Mouse (Mus musculus): ENCODE data around the gene Hlcs. TPM values are rescaled to one million over a fixed set of nuclear protein-coding genes. Genes with fewer than 3 reads are reported as not detected.
A peak's percentile ranks its signal among the peaks of the same experiment; 100 is the strongest.

The Hlcs gene
- polyA plus RNA-seq, 1 experiment: 17.5 TPM

GRCm38 (mm10) chr16:94331886-94332252 is 18.5 kb upstream of the Hlcs start:
- Histone ChIP-seq H3K27me3 (ENCODE audit: control insufficient read depth, insufficient read depth, low read length) (no peaks in the 10 kb centered on the region; the same call in 1 of the 2 replicates), H3K27ac (ENCODE audit: insufficient read depth, low read length) (no peak overlapping the region), H3K4me3 (replicated peaks; ENCODE audit: insufficient read depth, low read depth, low read length) (no peak overlapping the region), H3K4me1 (ENCODE audit: control insufficient read depth, insufficient read depth, low read length) (no peaks in the 10 kb centered on the region)
- DNase-seq: peak; percentile 57 to 76
- TF ChIP-seq POLR2A (IDR thresholded peaks at IDR 0.05; ENCODE audit: borderline replicate concordance, insufficient read depth, low read length): no peak
- TF ChIP-seq CTCF (IDR thresholded peaks at IDR 0.05; ENCODE audit: borderline replicate concordance, insufficient read depth, low read depth, low read length): peak; percentile 95
- WGBS: 71% methylated on average over 5 of the region's 5 CpGs

- TF ChIP-seq CTCF (IDR thresholded peaks at IDR 0.05; ENCODE audit: borderline replicate concordance, insufficient read depth, low read depth, low read length): no peak
- no peak for TF ChIP-seq POLR2A (IDR thresholded peaks at IDR 0.05; ENCODE audit: borderline replicate concordance, insufficient read depth, low read length)
Measured at GRCm38 (mm10) chr16:94331233-94331885, 18.0 kb upstream of the Hlcs start.

GRCm38 (mm10) chr16:94330429-94330828 is 17.1 kb upstream of the Hlcs start:
- TF ChIP-seq CTCF (IDR thresholded peaks at IDR 0.05; ENCODE audit: borderline replicate concordance, insufficient read depth, low read depth, low read length) (no peak), POLR2A (IDR thresholded peaks at IDR 0.05; ENCODE audit: borderline replicate concordance, insufficient read depth, low read length) (no peak)
- no peaks in the 10 kb centered on the region; the same call in 1 of the 2 replicates for H3K27me3 ChIP-seq (ENCODE audit: control insufficient read depth, insufficient read depth, low read length)
- no peaks in the 10 kb centered on the region for H3K4me1 ChIP-seq (ENCODE audit: control insufficient read depth, insufficient read depth, low read length)
- 86% methylated on average over 5 of the region's 5 CpGs for WGBS
- no peak overlapping the region for H3K4me3 ChIP-seq (replicated peaks; ENCODE audit: insufficient read depth, low read depth, low read length)
- DNase-seq: no peak
- H3K27ac ChIP-seq (ENCODE audit: insufficient read depth, low read length): no peak overlapping the region

More at GRCm38 (mm10) chr16:94331233-94331885, 18.0 kb upstream of the Hlcs start:
- H3K4me1 ChIP-seq (ENCODE audit: control insufficient read depth, insufficient read depth, low read length): no peaks in the 10 kb centered on the region
- H3K27me3 ChIP-seq (ENCODE audit: control insufficient read depth, insufficient read depth, low read length): no peaks in the 10 kb centered on the region; the same call in 1 of the 2 replicates
- 95% methylated on average over 9 of the region's 9 CpGs for WGBS
- H3K27ac ChIP-seq (ENCODE audit: insufficient read depth, low read length): no peak overlapping the region
- H3K4me3 ChIP-seq (replicated peaks; ENCODE audit: insufficient read depth, low read depth, low read length): no peak overlapping the region
- no peak for DNase-seq

- no peak for DNase-seq
- Histone ChIP-seq H3K27me3 (ENCODE audit: control insufficient read depth, insufficient read depth, low read length) (no peaks in the 10 kb centered on the region; the same call in 1 of the 2 replicates), H3K4me1 (ENCODE audit: control insufficient read depth, insufficient read depth, low read length) (no peaks in the 10 kb centered on the region), H3K27ac (ENCODE audit: insufficient read depth, low read length) (no peak overlapping the region), H3K4me3 (replicated peaks; ENCODE audit: insufficient read depth, low read depth, low read length) (no peak overlapping the region)
- WGBS: 69% methylated on average over 25 of the region's 25 CpGs
- TF ChIP-seq POLR2A (IDR thresholded peaks at IDR 0.05; ENCODE audit: borderline replicate concordance, insufficient read depth, low read length) (no peak), CTCF (IDR thresholded peaks at IDR 0.05; ENCODE audit: borderline replicate concordance, insufficient read depth, low read depth, low read length) (no peak)
Measured at GRCm38 (mm10) chr16:94328881-94329867, 15.8 kb upstream of the Hlcs start.

GRCm38 (mm10) chr16:94327781-94328711 is 14.7 kb upstream of the Hlcs start, which contains the start of gene Ripply3:
Gene Ripply3, plus strand, starts transcription at chr16:94328420.
- 5% methylated on average over 63 of the region's 63 CpGs for WGBS
- peak in 1 of 2 experiments; percentile 26 for DNase-seq
- Histone ChIP-seq H3K4me3 (replicated peaks; ENCODE audit: insufficient read depth, low read depth, low read length) (peak within 1 kb of the TSS; percentile 58), H3K4me1 (ENCODE audit: control insufficient read depth, insufficient read depth, low read length) (no peaks in the 10 kb centered on the region), H3K27ac (ENCODE audit: insufficient read depth, low read length) (no peak within 1 kb of the TSS), H3K27me3 (ENCODE audit: control insufficient read depth, insufficient read depth, low read length) (no peaks in the 10 kb centered on the region; the same call in 1 of the 2 replicates)
- no peak for TF ChIP-seq POLR2A (IDR thresholded peaks at IDR 0.05; ENCODE audit: borderline replicate concordance, insufficient read depth, low read length)
- TF ChIP-seq CTCF (IDR thresholded peaks at IDR 0.05; ENCODE audit: borderline replicate concordance, insufficient read depth, low read depth, low read length): no peak

- DNase-seq: no peak
- Histone ChIP-seq H3K4me3 (replicated peaks; ENCODE audit: insufficient read depth, low read depth, low read length) (no peak overlapping the region), H3K27ac (ENCODE audit: insufficient read depth, low read length) (no peak overlapping the region), H3K4me1 (ENCODE audit: control insufficient read depth, insufficient read depth, low read length) (no peaks in the 10 kb centered on the region), H3K27me3 (ENCODE audit: control insufficient read depth, insufficient read depth, low read length) (no peaks in the 10 kb centered on the region; the same call in 1 of the 2 replicates)
- 96% methylated on average over 3 of the region's 3 CpGs for WGBS
- TF ChIP-seq CTCF (IDR thresholded peaks at IDR 0.05; ENCODE audit: borderline replicate concordance, insufficient read depth, low read depth, low read length) (no peak), POLR2A (IDR thresholded peaks at IDR 0.05; ENCODE audit: borderline replicate concordance, insufficient read depth, low read length) (no peak)
Measured at GRCm38 (mm10) chr16:94326008-94326407, 12.6 kb upstream of the Hlcs start.

- WGBS: 75% methylated on average over 5 of the region's 5 CpGs
- no peak overlapping the region for H3K27ac ChIP-seq (ENCODE audit: insufficient read depth, low read length)
- no peaks in the 10 kb centered on the region for H3K4me1 ChIP-seq (ENCODE audit: control insufficient read depth, insufficient read depth, low read length)
- DNase-seq: no peak
- no peaks in the 10 kb centered on the region; the same call in 1 of the 2 replicates for H3K27me3 ChIP-seq (ENCODE audit: control insufficient read depth, insufficient read depth, low read length)
- no peak overlapping the region for H3K4me3 ChIP-seq (replicated peaks; ENCODE audit: insufficient read depth, low read depth, low read length)
- no peak for TF ChIP-seq POLR2A (IDR thresholded peaks at IDR 0.05; ENCODE audit: borderline replicate concordance, insufficient read depth, low read length)
- TF ChIP-seq CTCF (IDR thresholded peaks at IDR 0.05; ENCODE audit: borderline replicate concordance, insufficient read depth, low read depth, low read length): no peak
Measured at GRCm38 (mm10) chr16:94323681-94324080, 10.3 kb upstream of the Hlcs start.

Measured in cerebellum, adult 2 months (tissue).